Mouse (Mus musculus) forebrain, embryonic 13.5 days (tissue): Measurements from ENCODE around the gene Eps8l3. TPM values are rescaled to one million over a fixed set of nuclear protein-coding genes. Genes with fewer than 3 reads are reported as not detected.
A peak's percentile ranks its signal among the peaks of the same experiment; 100 is the strongest.

ENCODE experiments used
- ATAC-seq: fragments of 200-750 bp; cut with Nextera tagmentation; 2 replicates; pipeline ENCODE4 v1.8.0; 2017
- H3K27ac ChIP-seq: fragments of 300-500 bp; sonication (generic); 2 replicates; pipeline ENCODE4 v1.5.1; 2015; ENCODE audit warnings: inconsistent platforms, mild to moderate bottlenecking, moderate library complexity
- H3K27me3 ChIP-seq: fragments of 300-500 bp; sonication (generic); 2 replicates; pipeline ENCODE4 v1.6.1; 2015; ENCODE audit warnings: mild to moderate bottlenecking, inconsistent platforms
- H3K36me3 ChIP-seq: fragments of 300-500 bp; sonication (generic); 2 replicates; pipeline ENCODE4 v1.6.1; 2015; ENCODE audit warnings: mild to moderate bottlenecking, inconsistent platforms; ENCODE audit not compliant: poor library complexity, severe bottlenecking
- H3K4me1 ChIP-seq: fragments of 300-500 bp; sonication (generic); 2 replicates; pipeline ENCODE4 v1.6.1; 2015; ENCODE audit warnings: inconsistent platforms
- H3K4me2 ChIP-seq: fragments of 300-500 bp; sonication (generic); 2 replicates; pipeline ENCODE4 v1.6.1; 2015; ENCODE audit warnings: inconsistent platforms, mild to moderate bottlenecking, moderate library complexity
- H3K4me3 ChIP-seq: fragments of 300-500 bp; sonication (generic); 2 replicates; pipeline ENCODE4 v1.5.1; 2015; ENCODE audit warnings: mild to moderate bottlenecking, inconsistent platforms
- H3K9ac ChIP-seq: fragments of 300-500 bp; sonication (generic); 2 replicates; pipeline ENCODE4 v1.6.1; 2015; ENCODE audit warnings: mild to moderate bottlenecking, inconsistent platforms
- H3K9me3 ChIP-seq: fragments of 300-500 bp; sonication (generic); replicated peaks from 2 replicates; pipeline ENCODE4 v1.6.1; 2016; ENCODE audit warnings: inconsistent platforms
- WGBS: fragments of 180-500 bp; shearing (Covaris S2); methylation state at CpG from one replicate; pipeline ENCODE4 v1.1.7; 2015; 5-methylcytosine and 5-hydroxymethylcytosine counted together
- polyA plus RNA-seq: library from polyadenylated mRNA; unstranded; fragments of >200 nt; fragmentation: Nextera tagmentation; extraction: Ambion mirVana; gene quantifications from 2 replicates; pipeline ENCODE4 v1.2.1, GENCODE M21; 2015

The Eps8l3 gene
- polyA plus RNA-seq, 1 experiment from 2014 or later, result not detected

DNA sequence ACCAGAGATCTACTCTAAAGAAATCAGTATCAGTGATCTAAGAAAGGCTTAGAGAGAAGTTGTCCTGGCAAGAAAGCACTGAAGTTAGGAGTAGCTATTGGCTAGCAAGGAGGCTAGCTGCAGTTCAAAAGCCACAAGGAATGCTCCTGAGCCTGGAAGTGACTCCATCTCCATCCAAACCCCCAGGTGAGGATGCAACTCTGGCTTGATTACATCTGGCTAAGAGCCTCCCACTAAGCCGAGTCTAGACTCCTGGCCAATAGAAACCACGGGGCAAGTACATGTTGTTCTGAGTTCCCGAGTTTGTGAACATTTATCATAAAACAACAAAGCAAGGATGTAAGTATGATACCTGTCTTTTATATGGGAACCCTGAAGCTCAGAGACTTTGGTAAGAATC is 33.6 kb upstream of the Eps8l3 start:
- Histone ChIP-seq H3K9me3 (no peaks in the 10 kb centered on the region), H3K27me3 (0 out of 2 replicates have a peak, but pooled peaks cover 4% of the 10 kb centered on the region), H3K4me2 (no peak overlapping the region), H3K27ac (no peak overlapping the region), H3K4me1 (peaks cover 18% of the 10 kb centered on the region), H3K9ac (no peak overlapping the region), H3K36me3 (no peaks in the 10 kb centered on the region), H3K4me3 (no peak overlapping the region)
- WGBS, result 92% methylated on average over 3 of the region's 3 CpGs
- ATAC-seq, result no peak

- Histone ChIP-seq H3K9ac (no peak overlapping the region), H3K9me3 (no peaks in the 10 kb centered on the region), H3K4me1 (peaks cover 24% of the 10 kb centered on the region), H3K27me3 (0 out of 2 replicates have a peak, but pooled peaks cover 4% of the 10 kb centered on the region), H3K27ac (no peak overlapping the region), H3K36me3 (no peaks in the 10 kb centered on the region), H3K4me3 (no peak overlapping the region), H3K4me2 (no peak overlapping the region)
- no peak for ATAC-seq
- 75% methylated on average over 3 of the region's 3 CpGs for WGBS
Observed at GRCm38 (mm10) chr3:107844001-107844400, 33.0 kb upstream of the Eps8l3 start.

DNA sequence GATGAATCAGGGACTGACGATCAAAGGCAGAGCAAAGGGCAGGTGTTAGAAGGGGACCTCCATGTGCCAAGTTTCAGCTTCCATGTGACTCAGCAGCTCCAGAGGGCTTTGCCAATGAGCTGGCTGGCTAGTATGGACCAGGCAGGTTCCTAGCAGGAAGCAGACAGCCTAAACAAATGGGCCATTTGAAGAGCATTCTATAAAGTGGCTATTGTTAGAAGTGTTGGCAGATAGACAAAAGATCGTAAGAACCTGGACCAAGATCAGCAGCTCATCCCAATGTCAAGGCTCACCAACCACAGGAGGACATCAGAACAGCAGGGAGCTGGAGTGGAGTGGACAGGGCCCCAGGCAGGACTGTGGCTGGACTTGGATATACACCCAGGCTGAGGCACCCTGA is 32.5 kb upstream of the Eps8l3 start:
- no peaks in the 10 kb centered on the region for H3K9me3 ChIP-seq
- no peak overlapping the region for H3K4me3 ChIP-seq
- no peak overlapping the region for H3K27ac ChIP-seq
- H3K4me2 ChIP-seq, result no peak overlapping the region
- 60% methylated on average over 2 of the region's 2 CpGs for WGBS
- 0 out of 2 replicates have a peak, but pooled peaks cover 4% of the 10 kb centered on the region for H3K27me3 ChIP-seq
- H3K4me1 ChIP-seq, result peaks cover 29% of the 10 kb centered on the region
- no peak for ATAC-seq
- no peaks in the 10 kb centered on the region for H3K36me3 ChIP-seq
- no peak overlapping the region for H3K9ac ChIP-seq

DNA sequence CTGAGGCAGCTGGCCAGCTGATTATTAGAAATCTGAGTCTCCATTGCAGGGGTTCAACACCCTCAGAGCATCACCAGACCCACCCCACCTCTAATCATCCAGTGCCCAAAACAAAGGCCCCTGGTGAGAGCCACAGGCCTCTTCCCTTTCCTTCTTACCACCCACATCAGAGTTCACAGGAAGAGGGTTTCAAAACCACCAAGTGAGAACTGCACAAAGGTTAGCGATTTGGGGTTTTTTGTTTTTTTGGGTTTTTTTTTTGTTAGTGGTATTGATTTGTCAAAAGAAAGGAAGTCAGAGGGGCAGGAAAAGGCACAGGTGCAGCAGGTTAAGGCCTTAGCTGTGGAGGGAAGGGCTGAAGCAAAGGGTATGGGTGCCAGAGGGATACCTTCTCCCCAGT is 30.9 kb upstream of the Eps8l3 start:
- Histone ChIP-seq H3K4me2 (no peak overlapping the region), H3K9ac (no peak overlapping the region), H3K27me3 (0 out of 2 replicates have a peak, but pooled peaks cover 4% of the 10 kb centered on the region), H3K36me3 (no peaks in the 10 kb centered on the region), H3K9me3 (no peaks in the 10 kb centered on the region), H3K27ac (no peak overlapping the region), H3K4me3 (no peak overlapping the region), H3K4me1 (peaks cover 43% of the 10 kb centered on the region)
- 88% methylated on average over 1 of the region's 1 CpGs for whole genome bisulfite sequencing
- ATAC-seq, result no peak

DNA sequence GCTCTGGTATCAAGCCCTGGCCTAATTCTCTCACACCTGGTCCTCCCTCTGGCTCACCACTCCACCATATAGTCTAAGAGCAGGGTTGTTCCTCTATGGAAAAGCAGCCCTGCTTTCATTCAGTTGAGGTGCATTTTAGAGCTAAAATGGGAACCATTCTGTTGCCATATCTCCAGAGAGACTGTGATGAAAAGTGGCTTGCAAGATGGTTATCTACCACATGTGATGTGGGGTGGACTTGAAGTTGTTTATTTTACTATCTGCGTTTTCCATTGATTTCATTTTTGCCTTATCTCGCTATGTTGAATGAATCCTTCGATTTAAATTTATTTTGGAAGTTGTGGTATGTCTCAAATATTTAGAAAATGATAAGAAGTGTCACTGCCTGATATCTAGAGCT is 30.2 kb upstream of the Eps8l3 start:
- H3K9ac ChIP-seq, result no peak overlapping the region
- H3K27me3 ChIP-seq, result 0 out of 2 replicates have a peak, but pooled peaks cover 4% of the 10 kb centered on the region
- no peaks in the 10 kb centered on the region for H3K9me3 ChIP-seq
- ATAC-seq, result no peak
- H3K27ac ChIP-seq, result no peak overlapping the region
- no peak overlapping the region for H3K4me3 ChIP-seq
- 96% methylated on average over 3 of the region's 3 CpGs for WGBS
- no peaks in the 10 kb centered on the region for H3K36me3 ChIP-seq
- H3K4me2 ChIP-seq, result no peak overlapping the region
- peaks cover 43% of the 10 kb centered on the region for H3K4me1 ChIP-seq

- H3K9me3 ChIP-seq, result no peaks in the 10 kb centered on the region
- no peak overlapping the region for H3K4me2 ChIP-seq
- ATAC-seq, result no peak
- 42% methylated on average over 4 of the region's 4 CpGs for WGBS
- H3K27me3 ChIP-seq, result 0 out of 2 replicates have a peak, but pooled peaks cover 4% of the 10 kb centered on the region
- H3K27ac ChIP-seq, result no peak overlapping the region
- no peak overlapping the region for H3K4me3 ChIP-seq
- H3K9ac ChIP-seq, result no peak overlapping the region
- H3K36me3 ChIP-seq, result no peaks in the 10 kb centered on the region
- H3K4me1 ChIP-seq, result peaks cover 43% of the 10 kb centered on the region
Observed at GRCm38 (mm10) chr3:107848126-107848525, 28.9 kb upstream of the Eps8l3 start.

DNA sequence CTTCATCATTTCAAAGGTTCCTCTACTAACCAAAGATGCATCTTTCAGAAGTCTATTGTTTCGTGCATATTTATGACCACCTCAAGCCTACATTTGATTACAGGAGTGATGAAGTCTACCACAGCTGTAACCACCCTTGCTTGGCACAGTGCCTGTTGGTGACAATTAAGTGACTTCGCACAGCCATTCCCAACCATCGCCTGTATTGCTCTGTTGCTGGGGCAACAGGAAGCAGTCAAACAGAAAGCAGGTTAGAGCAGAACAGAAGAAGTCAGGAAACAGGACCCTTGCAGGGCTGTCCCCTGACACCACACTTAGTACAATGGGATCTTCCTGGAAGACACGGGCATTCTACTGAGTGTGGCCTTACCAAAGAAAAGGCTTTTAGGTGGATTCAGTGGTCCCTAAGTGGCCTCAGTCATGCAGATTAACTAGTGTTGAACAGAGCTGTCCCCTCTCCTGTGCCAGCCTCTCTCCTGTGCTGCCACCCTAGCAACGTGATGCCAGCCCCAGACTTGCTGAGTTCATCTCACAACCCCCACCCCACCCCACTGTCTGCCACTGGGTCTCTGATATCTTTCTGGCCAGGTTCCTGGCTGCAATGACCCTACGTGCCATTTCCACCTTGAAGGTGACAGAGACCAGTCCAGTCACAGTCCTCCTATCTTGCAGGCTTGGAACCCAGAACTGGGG is 27.9 kb upstream of the Eps8l3 start:
- H3K4me1 ChIP-seq, result peaks cover 38% of the 10 kb centered on the region
- WGBS, result 59% methylated on average over 6 of the region's 6 CpGs
- H3K4me3 ChIP-seq, result no peak overlapping the region
- H3K9ac ChIP-seq, result no peak overlapping the region
- no peaks in the 10 kb centered on the region for H3K36me3 ChIP-seq
- peak; percentile 54; the same call in 1 of the 2 replicates for ATAC-seq
- no peaks in the 10 kb centered on the region for H3K9me3 ChIP-seq
- no peak overlapping the region for H3K4me2 ChIP-seq
- 0 out of 2 replicates have a peak, but pooled peaks cover 4% of the 10 kb centered on the region for H3K27me3 ChIP-seq
- H3K27ac ChIP-seq, result no peak overlapping the region

DNA sequence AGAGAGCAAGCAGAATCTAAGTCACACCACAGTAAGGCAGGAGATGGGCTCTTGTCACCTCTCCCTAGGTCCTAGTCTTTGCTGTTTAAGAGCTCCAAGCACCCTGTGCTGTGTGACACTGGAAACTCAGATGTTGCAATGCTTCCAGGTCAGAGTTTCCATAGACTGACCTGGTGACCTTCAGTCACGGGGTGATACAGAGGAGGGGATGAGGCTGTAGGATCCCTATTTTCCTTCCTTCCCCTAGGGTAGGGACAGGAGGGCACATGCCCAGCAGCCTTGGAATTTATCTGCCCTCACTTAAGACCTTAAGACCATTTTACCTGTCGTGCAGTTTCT is 27.4 kb upstream of the Eps8l3 start:
- Histone ChIP-seq H3K36me3 (no peaks in the 10 kb centered on the region), H3K27ac (no peak overlapping the region), H3K9ac (no peak overlapping the region), H3K27me3 (0 out of 2 replicates have a peak, but pooled peaks cover 4% of the 10 kb centered on the region), H3K4me2 (no peak overlapping the region), H3K9me3 (no peaks in the 10 kb centered on the region), H3K4me1 (peaks cover 33% of the 10 kb centered on the region), H3K4me3 (no peak overlapping the region)
- ATAC-seq, result 0 out of 2 replicates have a peak, but pooled peaks have one; percentile 7
- WGBS, result 83% methylated on average over 2 of the region's 2 CpGs

- Histone ChIP-seq H3K27me3 (0 out of 2 replicates have a peak, but pooled peaks cover 4% of the 10 kb centered on the region), H3K4me3 (no peak overlapping the region), H3K9ac (no peak overlapping the region), H3K4me1 (peaks cover 30% of the 10 kb centered on the region), H3K9me3 (no peaks in the 10 kb centered on the region), H3K36me3 (no peaks in the 10 kb centered on the region), H3K4me2 (peak overlapping the region; percentile 16; the same call in 1 of the 2 replicates), H3K27ac (0 out of 2 replicates have a peak overlapping the region, but pooled peaks have one; percentile 2)
- WGBS, result 22% methylated on average over 12 of the region's 12 CpGs
- peak; percentile 57 for ATAC-seq
Observed at GRCm38 (mm10) chr3:107850418-107851031, 26.5 kb upstream of the Eps8l3 start.

- ATAC-seq, result no peak
- 68% methylated on average over 7 of the region's 7 CpGs for WGBS
- no peak overlapping the region for H3K4me2 ChIP-seq
Observed at GRCm38 (mm10) chr3:107852786-107853185, 24.2 kb upstream of the Eps8l3 start.

DNA sequence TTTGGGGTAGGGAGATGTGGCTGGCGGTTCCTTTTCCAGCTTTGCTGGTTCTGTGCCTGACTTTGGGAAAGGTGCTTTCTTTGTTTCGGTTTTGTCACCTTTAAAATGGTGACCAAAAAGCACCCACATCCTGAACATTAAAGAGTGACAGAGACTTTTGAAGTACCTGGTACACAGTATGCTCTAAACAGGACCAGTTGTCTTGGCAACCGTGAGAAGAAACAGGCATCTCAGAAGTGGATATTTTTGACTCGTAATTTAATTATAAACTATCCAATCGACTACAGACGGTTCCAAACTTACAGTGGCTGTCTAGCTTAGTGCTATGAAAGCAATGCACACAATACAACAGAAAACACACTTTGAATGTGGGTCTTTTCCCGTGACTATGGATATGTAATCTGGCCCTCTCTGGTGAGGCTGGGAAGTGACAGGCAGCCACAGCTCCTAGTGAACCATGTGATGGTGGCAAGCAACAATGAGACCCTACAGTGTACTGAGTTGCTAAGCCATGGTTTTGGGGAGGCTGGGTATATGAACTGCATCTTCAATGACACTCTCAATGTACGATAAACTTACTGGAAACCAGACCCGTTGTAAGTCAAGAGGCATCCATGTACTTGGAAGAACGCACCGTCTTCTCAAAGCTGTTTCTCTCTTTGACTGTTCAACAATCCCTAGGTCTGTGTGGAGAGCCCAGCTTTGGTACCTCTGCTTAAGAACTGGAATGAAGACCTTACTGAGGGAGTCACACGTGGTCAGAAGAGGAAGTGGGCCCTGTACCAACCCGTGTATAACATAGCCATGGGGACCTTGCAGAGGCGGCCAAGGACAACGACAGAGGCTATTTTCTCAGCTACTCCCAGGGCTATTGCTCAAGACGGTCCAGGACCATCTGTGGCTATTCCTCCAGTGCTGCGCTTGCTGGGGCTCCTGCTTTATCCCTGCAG is 23.5 kb upstream of the Eps8l3 start:
- Histone ChIP-seq H3K9ac (no peak overlapping the region), H3K4me2 (no peak overlapping the region), H3K4me3 (no peak overlapping the region), H3K27ac (no peak overlapping the region), H3K9me3 (no peaks in the 10 kb centered on the region), H3K36me3 (no peaks in the 10 kb centered on the region), H3K4me1 (peaks cover 24% of the 10 kb centered on the region), H3K27me3 (no peaks in the 10 kb centered on the region)
- WGBS, result 85% methylated on average over 17 of the region's 17 CpGs
- ATAC-seq, result no peak

More at GRCm38 (mm10) chr3:107852786-107853185, 24.2 kb upstream of the Eps8l3 start:
- no peaks in the 10 kb centered on the region for H3K36me3 ChIP-seq
- 0 out of 2 replicates have a peak, but pooled peaks cover 4% of the 10 kb centered on the region for H3K27me3 ChIP-seq
- no peak overlapping the region for H3K9ac ChIP-seq
- no peak overlapping the region for H3K4me3 ChIP-seq
- no peak overlapping the region for H3K27ac ChIP-seq
- H3K4me1 ChIP-seq, result peaks cover 30% of the 10 kb centered on the region
- H3K9me3 ChIP-seq, result no peaks in the 10 kb centered on the region

GRCm38 (mm10) chr3:107855368-107855767 is 21.7 kb upstream of the Eps8l3 start:
- H3K27me3 ChIP-seq, result no peaks in the 10 kb centered on the region
- no peaks in the 10 kb centered on the region for H3K9me3 ChIP-seq
- no peak overlapping the region for H3K4me2 ChIP-seq
- no peaks in the 10 kb centered on the region for H3K36me3 ChIP-seq
- WGBS, result 87% methylated on average over 13 of the region's 13 CpGs
- H3K9ac ChIP-seq, result no peak overlapping the region
- H3K4me3 ChIP-seq, result no peak overlapping the region
- H3K27ac ChIP-seq, result no peak overlapping the region
- ATAC-seq, result no peak
- peaks cover 7% of the 10 kb centered on the region for H3K4me1 ChIP-seq
